Mouse (Mus musculus) bone marrow, adult 2 months (tissue): ENCODE measurements around the gene Klhl41.
A peak's percentile ranks its signal among the peaks of the same experiment; 100 is the strongest.

Source experiments
- CTCF ChIP-seq: fragments of 200-500 bp; IDR thresholded peaks from 2 replicates; pipeline ENCODE4 v1.5.1; 2011; ENCODE audit warnings: low read length, control low read depth; ENCODE audit not compliant: control insufficient read depth, insufficient read depth
- POLR2A ChIP-seq: fragments of 200-500 bp; IDR thresholded peaks from 2 replicates; pipeline ENCODE4 v1.6.1; 2011; ENCODE audit warnings: low read depth, mild to moderate bottlenecking, control low read depth, low read length, borderline replicate concordance; ENCODE audit not compliant: control insufficient read depth

- peak; percentile 13; the same call in 1 of the 2 replicates for TF ChIP-seq CTCF
- no peak for TF ChIP-seq POLR2A
Observed at GRCm38 (mm10) chr2:69693501-69693900, 23.6 kb downstream of the Klhl41 start.
